Mouse (Mus musculus): Measurements from ENCODE around the gene Stn1.

DNA sequence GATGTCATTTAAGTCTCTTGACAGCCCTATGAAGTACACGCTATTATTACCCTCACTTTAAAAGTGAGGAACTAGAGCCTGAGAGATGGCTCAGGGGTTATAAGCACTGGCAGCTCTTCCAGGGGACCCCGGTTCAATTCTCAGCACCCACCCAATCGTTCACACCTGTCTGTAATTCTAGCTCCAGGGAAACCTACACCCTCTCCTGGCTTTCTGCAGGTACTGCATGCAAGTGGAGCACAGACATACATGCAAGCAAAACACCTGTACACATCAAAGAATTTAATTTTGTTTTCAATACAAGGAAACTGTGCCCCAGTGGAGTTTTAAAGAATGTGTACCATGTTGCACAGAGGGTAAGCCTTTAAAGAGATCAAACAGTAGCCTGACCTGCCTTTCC, 75.5 kb downstream of the Stn1 start:
- TF ChIP-seq GATA1 (IDR thresholded peaks at IDR 0.05; ENCODE audit: borderline replicate concordance, low read length) (no peak), FLI1 (IDR thresholded peaks at IDR 0.05; ENCODE audit: low read length) (no peak)
